Mouse (Mus musculus) heart, postnatal 14 days (tissue): ENCODE data around the gene Ugt1a8. TPM values are rescaled to one million over a fixed set of nuclear protein-coding genes. Genes with fewer than 3 reads are reported as not detected.
"Not testable (repeated sequence)": the region's sequence is repeated elsewhere in the genome, so short reads cannot be mapped to it uniquely, and the experiment has no call there.

ENCODE experiments used
- DNase-seq, 2 experiments: peaks; one replicate each; pipeline ENCODE4 v3.0.0; 2021 to 2022
- intact Hi-C: fragments of 180-260 bp; cut with DNase I; formaldehyde crosslinking; loops from one replicate; pipeline ENCODE4 v1.15.1; 2025
- total RNA-seq, 2 experiments: library from RNA; stranded (reverse); gene quantifications; 2 replicates each; pipeline ENCODE4 v1.2.3; 2021

Ugt1a8 gene
- total RNA-seq, 2 experiments from 2014 or later = not detected

- DNase-seq = no peak
- intact Hi-C loops = no loop called here
Measured at GRCm38 (mm10) chr1:88165711-88166110, 78.1 kb downstream of the Ugt1a8 start, which contains the start of gene Ugt1a5. TSS of gene Ugt1a5 (plus strand) at chr1:88166012.

- intact Hi-C loops, DNase-seq: not testable (repeated sequence)
Measured at GRCm38 (mm10) chr1:88172190-88172589, 84.6 kb downstream of the Ugt1a8 start.

- intact Hi-C loops = no loop called here
- no peak for DNase-seq
Measured at GRCm38 (mm10) chr1:88179657-88180056, 92.0 kb downstream of the Ugt1a8 start.

GRCm38 (mm10) chr1:88186325-88186935, 98.8 kb downstream of the Ugt1a8 start:
- intact Hi-C loops = no loop called here
- DNase-seq = no peak

GRCm38 (mm10) chr1:88192136-88192535, 104.5 kb downstream of the Ugt1a8 start:
- intact Hi-C loops = no loop called here
- DNase-seq = no peak

- intact Hi-C loops = no loop called here
- no peak for DNase-seq
Measured at GRCm38 (mm10) chr1:88195687-88196086, 108.1 kb downstream of the Ugt1a8 start.

- intact Hi-C loops = no loop called here
- DNase-seq = no peak
Measured at GRCm38 (mm10) chr1:88197443-88197842, 109.8 kb downstream of the Ugt1a8 start.

GRCm38 (mm10) chr1:88199996-88200395, 112.4 kb downstream of the Ugt1a8 start:
- intact Hi-C loops = no loop called here
- DNase-seq = no peak

- DNase-seq = no peak
- intact Hi-C loops = no loop called here
Measured at GRCm38 (mm10) chr1:88200456-88200855, 112.8 kb downstream of the Ugt1a8 start, which contains the start of gene Ugt1a2. TSS of gene Ugt1a2 (plus strand) at chr1:88200601.

- DNase-seq = peak; percentile 72 to 76
Measured at GRCm38 (mm10) chr1:88205294-88205922, 117.8 kb downstream of the Ugt1a8 start, which contains the start of gene Dnajb3. TSS of gene Dnajb3 (minus strand) at chr1:88205782.

GRCm38 (mm10) chr1:88206843-88207479, 119.3 kb downstream of the Ugt1a8 start:
- no peak for DNase-seq
- intact Hi-C loops = no loop called here

More at GRCm38 (mm10) chr1:88205294-88205922, 117.8 kb downstream of the Ugt1a8 start, which contains the start of gene Dnajb3:
- intact Hi-C loops = no loop called here

GRCm38 (mm10) chr1:88211812-88212211, 124.2 kb downstream of the Ugt1a8 start, which contains the start of gene Ugt1a1:
TSS of gene Ugt1a1 (plus strand) at chr1:88211959.
- intact Hi-C loops = no loop called here
- DNase-seq = peak in 1 of 2 experiments; percentile 10

GRCm38 (mm10) chr1:88212341-88213045, 124.9 kb downstream of the Ugt1a8 start:
- intact Hi-C loops = no loop called here
- peak in 1 of 2 experiments; percentile 4 for DNase-seq

GRCm38 (mm10) chr1:88213061-88213460, 125.4 kb downstream of the Ugt1a8 start:
- intact Hi-C loops = no loop called here
- no peak for DNase-seq

GRCm38 (mm10) chr1:88213766-88214461, 126.3 kb downstream of the Ugt1a8 start:
- intact Hi-C loops = no loop called here
- peak in 1 of 2 experiments; percentile 4 for DNase-seq

GRCm38 (mm10) chr1:88214462-88214952, 126.9 kb downstream of the Ugt1a8 start:
- peak in 1 of 2 experiments; percentile 2 for DNase-seq
- intact Hi-C loops = no loop called here

GRCm38 (mm10) chr1:88215466-88216380, 128.1 kb downstream of the Ugt1a8 start:
- intact Hi-C loops = no loop called here
- no peak for DNase-seq

- DNase-seq = no peak
Measured at GRCm38 (mm10) chr1:88216551-88216950, 128.9 kb downstream of the Ugt1a8 start.

GRCm38 (mm10) chr1:88217144-88217543, 129.5 kb downstream of the Ugt1a8 start:
- intact Hi-C loops = no loop called here

More at GRCm38 (mm10) chr1:88216551-88216950, 128.9 kb downstream of the Ugt1a8 start:
- intact Hi-C loops = no loop called here

More at GRCm38 (mm10) chr1:88217144-88217543, 129.5 kb downstream of the Ugt1a8 start:
- DNase-seq = no peak
